Mouse (Mus musculus) MEL (cell line): ENCODE measurements at regions not wholly inside any gene's neighbourhood (a gene's known extent, or its start where the extent isn't known, plus 50 kb on each side); places are given as distances from the start of the nearest gene placed in this dataset.

ENCODE experiments used
- DNase-seq: peaks from one replicate; pipeline ENCODE4 v3.0.0; 2011; ENCODE audit warnings: low read depth, low spot score
- H3K27ac ChIP-seq: 2 replicates; pipeline ENCODE4 v1.5.1; 2012; ENCODE audit warnings: low read depth, mild to moderate bottlenecking, control low read depth, low read length, moderate library complexity; ENCODE audit not compliant: control insufficient read depth
- H3K27me3 ChIP-seq, 2 experiments: fragments of 150-350 bp in 1 of 2; sonication (generic) in 1 of 2; 2 replicates each; pipeline ENCODE4 v1.6.1; 2012; ENCODE audit warnings: low read length in 2 of 2, mild to moderate bottlenecking in 2 of 2, improper control_type of control experiment in 1 of 2, moderate library complexity in 1 of 2; ENCODE audit not compliant: insufficient read depth in 2 of 2, control insufficient read depth in 1 of 2
- H3K36me3 ChIP-seq, 2 experiments: 2 replicates each; pipeline ENCODE4 v1.6.1; 2012 to 2014; ENCODE audit warnings: low read length in 2 of 2, improper control_type of control experiment in 1 of 2, inconsistent platforms in 1 of 2, mild to moderate bottlenecking in 1 of 2; ENCODE audit not compliant: insufficient read depth in 2 of 2, control insufficient read depth in 1 of 2
- H3K4me1 ChIP-seq, 2 experiments: fragments of 150-350 bp in 1 of 2; sonication (generic) in 1 of 2; 2 replicates each; pipeline ENCODE4 v1.6.1; 2012; ENCODE audit warnings: low read length in 2 of 2, improper control_type of control experiment in 1 of 2, mild to moderate bottlenecking in 1 of 2; ENCODE audit not compliant: insufficient read depth in 2 of 2, control insufficient read depth in 1 of 2
- H3K4me3 ChIP-seq, 2 experiments: fragments of 150-350 bp in 1 of 2; sonication (generic) in 1 of 2; 2 replicates each; pipeline ENCODE4 v1.5.1; 2012; ENCODE audit warnings: low read depth in 2 of 2, low read length in 2 of 2, mild to moderate bottlenecking in 2 of 2, moderate library complexity in 2 of 2, control low read depth in 1 of 2, improper control_type of control experiment in 1 of 2; ENCODE audit not compliant: control insufficient read depth in 1 of 2, insufficient read depth in 1 of 2
- H3K79me2 ChIP-seq: 2 replicates; pipeline ENCODE4 v1.6.1; 2012; ENCODE audit warnings: mild to moderate bottlenecking, low read length, moderate library complexity; ENCODE audit not compliant: control insufficient read depth, poor library complexity, insufficient read depth
- H3K9ac ChIP-seq: 2 replicates; pipeline ENCODE4 v1.6.1; 2012; ENCODE audit warnings: low read depth, mild to moderate bottlenecking, control low read depth, low read length, moderate library complexity; ENCODE audit not compliant: control insufficient read depth, poor library complexity, severe bottlenecking
- H3K9me3 ChIP-seq: fragments of 150-350 bp; sonication (generic); replicated peaks from 2 replicates; pipeline ENCODE4 v1.6.1; 2012; ENCODE audit warnings: mild to moderate bottlenecking, low read length, improper control_type of control experiment, moderate library complexity; ENCODE audit not compliant: insufficient read depth
- CHD2 ChIP-seq: IDR thresholded peaks from 2 replicates; pipeline ENCODE4 v1.6.1; 2011; ENCODE audit warnings: low read length, improper control_type of control experiment
- E2F4 ChIP-seq: IDR thresholded peaks from 2 replicates; pipeline ENCODE4 v1.6.1; 2011; ENCODE audit warnings: low read depth, low read length, improper control_type of control experiment, borderline replicate concordance
- ELF1 ChIP-seq: IDR thresholded peaks from 2 replicates; pipeline ENCODE4 v1.6.1; 2014; ENCODE audit warnings: low read depth, mild to moderate bottlenecking, inconsistent platforms, low read length, improper control_type of control experiment, moderate library complexity
- GATA1 ChIP-seq: IDR thresholded peaks from 2 replicates; pipeline ENCODE4 v1.6.1; 2011; ENCODE audit warnings: low read depth, low read length, improper control_type of control experiment
- HCFC1 ChIP-seq: IDR thresholded peaks from 2 replicates; pipeline ENCODE4 v1.6.1; 2012; ENCODE audit warnings: low read depth, mild to moderate bottlenecking, inconsistent platforms, low read length, improper control_type of control experiment, moderate library complexity
- JUND ChIP-seq: IDR thresholded peaks from 2 replicates; pipeline ENCODE4 v1.6.1; 2011; ENCODE audit warnings: low read depth, mild to moderate bottlenecking, improper control_type of control experiment, low read length
- MXI1 ChIP-seq: IDR thresholded peaks from 2 replicates; pipeline ENCODE4 v1.6.1; 2011; ENCODE audit warnings: mild to moderate bottlenecking, low read depth, low read length, improper control_type of control experiment
- NELFE ChIP-seq: IDR thresholded peaks from 2 replicates; pipeline ENCODE4 v1.6.1; 2011; ENCODE audit warnings: low read depth, low read length, improper control_type of control experiment
- POLR2AphosphoS2 ChIP-seq: IDR thresholded peaks from 2 replicates; pipeline ENCODE4 v1.6.1; 2011; ENCODE audit warnings: low read length, improper control_type of control experiment
- POLR2AphosphoS5 ChIP-seq: IDR thresholded peaks from 2 replicates; pipeline ENCODE4 v1.6.1; 2012; ENCODE audit warnings: low read depth, borderline replicate concordance, mild to moderate bottlenecking, inconsistent platforms, low read length, moderate library complexity, mixed read lengths
- RCOR1 ChIP-seq: IDR thresholded peaks from 2 replicates; pipeline ENCODE4 v1.6.1; 2012; ENCODE audit warnings: low read depth, mild to moderate bottlenecking, inconsistent platforms, low read length, improper control_type of control experiment
- SIN3A ChIP-seq: IDR thresholded peaks from 2 replicates; pipeline ENCODE4 v1.6.1; 2012; ENCODE audit warnings: low read length, improper control_type of control experiment, inconsistent platforms
- TAL1 ChIP-seq: IDR thresholded peaks from 2 replicates; pipeline ENCODE4 v1.6.1; 2012; ENCODE audit warnings: mild to moderate bottlenecking, inconsistent platforms, low read length, moderate library complexity, mixed read lengths
- USF2 ChIP-seq, 2 experiments: IDR thresholded peaks; 2 replicates each; pipeline ENCODE4 v1.6.1; 2011 to 2012; ENCODE audit warnings: improper control_type of control experiment in 2 of 2, low read length in 2 of 2, borderline replicate concordance in 1 of 2, inconsistent platforms in 1 of 2, low read depth in 1 of 2, mild to moderate bottlenecking in 1 of 2; ENCODE audit not compliant: insufficient read depth in 1 of 2
- ZKSCAN1 ChIP-seq: IDR thresholded peaks from 2 replicates; pipeline ENCODE4 v1.6.1; 2012; ENCODE audit warnings: low read depth, mild to moderate bottlenecking, inconsistent platforms, low read length, improper control_type of control experiment, moderate library complexity
- ZMIZ1 ChIP-seq: IDR thresholded peaks from 2 replicates; pipeline ENCODE4 v1.6.1; 2012; ENCODE audit warnings: low read depth, mild to moderate bottlenecking, inconsistent platforms, low read length, improper control_type of control experiment, moderate library complexity

DNA sequence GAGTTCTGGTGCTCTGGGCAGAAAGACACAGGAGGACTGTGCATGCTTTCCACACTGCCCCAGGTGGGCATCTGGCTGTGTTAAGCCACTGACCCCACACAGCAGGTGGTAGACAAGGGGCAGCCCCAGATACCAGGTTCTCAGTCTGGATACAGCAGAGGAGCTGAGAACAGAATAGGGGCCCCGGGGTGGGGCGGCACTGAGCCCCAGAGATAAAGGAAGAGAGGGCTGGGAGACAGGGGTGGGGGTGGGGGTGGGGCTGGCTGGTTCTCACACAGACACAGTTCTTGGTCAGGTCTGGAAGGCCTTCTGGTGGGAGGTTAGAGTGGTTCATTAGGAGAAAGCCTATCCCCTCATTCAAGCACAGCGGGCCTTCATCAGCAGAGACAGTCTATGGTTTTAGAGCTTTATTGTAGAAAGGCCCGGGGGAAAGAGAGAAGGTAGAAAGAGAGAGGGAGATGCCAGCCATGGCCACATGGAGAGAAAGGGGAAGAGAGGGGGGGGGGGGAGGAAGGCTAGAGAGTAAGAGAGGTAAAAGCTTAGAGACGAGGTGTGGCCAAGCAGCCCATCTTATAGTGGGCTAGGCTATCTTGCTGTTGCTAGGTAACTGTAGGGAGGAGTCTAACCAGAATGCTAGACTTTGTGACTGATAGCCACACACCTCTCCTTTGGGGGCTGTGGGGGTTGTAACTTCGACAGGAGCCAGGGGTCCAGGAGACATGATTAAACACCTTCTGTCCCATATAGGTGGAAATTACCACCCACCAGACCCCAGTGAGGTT lies 1403.1 kb downstream of the Zfp704 start:
- H3K79me2 ChIP-seq, result no peaks in the 10 kb centered on the region
- H3K36me3 ChIP-seq, result no peaks in the 10 kb centered on the region
- no peak overlapping the region for H3K4me3 ChIP-seq
- DNase-seq, result peak; percentile 41
- no peak overlapping the region for H3K9ac ChIP-seq
- TF ChIP-seq JUND (no peak), ELF1 (no peak), NELFE (no peak)
- H3K27ac ChIP-seq, result no peak overlapping the region
- no peaks in the 10 kb centered on the region for H3K27me3 ChIP-seq
- no peaks in the 10 kb centered on the region for H3K9me3 ChIP-seq
- no peaks in the 10 kb centered on the region for H3K4me1 ChIP-seq

GRCm38 (mm10) chr3:8163030-8163429 lies 1446.9 kb downstream of the Zfp704 start:
- H3K27ac ChIP-seq, result no peak overlapping the region
- no peak for TF ChIP-seq SIN3A
- TF ChIP-seq NELFE, result no peak
- TF ChIP-seq RCOR1, result no peak
- no peak for TF ChIP-seq ZKSCAN1
- TF ChIP-seq, all 39 proteins: peak for 0
- DNase-seq, result no peak
- Histone ChIP-seq H3K79me2 (no peaks in the 10 kb centered on the region), H3K27me3 (no peaks in the 10 kb centered on the region), H3K4me1 (no peaks in the 10 kb centered on the region), H3K4me3 (no peak overlapping the region), H3K9ac (no peak overlapping the region), H3K36me3 (no peaks in the 10 kb centered on the region), H3K9me3 (no peaks in the 10 kb centered on the region)

DNA sequence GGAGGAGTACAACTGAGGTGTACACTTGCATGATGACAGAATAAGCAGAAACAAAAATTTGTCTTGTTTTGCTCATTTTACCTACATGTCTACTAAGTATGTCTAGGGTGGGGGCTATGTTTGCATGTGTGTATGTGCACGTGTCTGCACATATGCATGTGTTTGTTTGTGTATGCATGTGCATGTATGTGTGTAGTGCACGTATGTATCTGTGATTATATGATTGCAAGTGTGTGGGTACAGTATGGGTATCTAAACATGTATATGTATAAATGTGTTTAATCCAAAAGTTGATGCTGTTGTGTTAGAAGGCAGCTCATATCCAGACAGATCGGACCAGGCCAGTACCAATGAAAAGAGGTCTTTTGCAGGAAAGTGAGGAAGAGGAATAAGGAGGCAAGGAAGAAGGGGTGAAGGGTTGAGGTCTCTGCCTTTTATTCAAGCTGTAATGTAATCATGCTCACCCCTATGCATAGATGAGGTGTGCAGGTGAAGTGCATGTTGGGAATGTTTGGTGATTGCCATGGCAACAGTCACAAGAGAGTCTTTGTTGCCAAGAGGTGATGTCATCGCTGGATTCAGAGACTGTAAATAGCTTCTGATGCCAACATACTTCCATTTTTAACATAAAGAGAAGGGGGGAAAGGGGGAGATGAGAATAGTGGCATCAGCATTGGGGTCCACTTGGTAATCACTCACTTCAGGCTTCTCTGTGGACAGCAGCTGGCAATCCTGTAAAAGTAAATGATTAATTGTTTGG lies 1447.7 kb downstream of the Zfp704 start:
- TF ChIP-seq HCFC1, result no peak
- TF ChIP-seq GATA1, result no peak
- no peak for TF ChIP-seq POLR2AphosphoS5
- TF ChIP-seq E2F4, result no peak
- TF ChIP-seq JUND, result no peak
- TF ChIP-seq USF2 (IDR thresholded peaks at IDR 0.05; ENCODE audit: borderline replicate concordance in 1 of 2, insufficient read depth in 1 of 2, low read depth in 1 of 2, low read length in 2 of 2), result no peak
- TF ChIP-seq MXI1, result no peak
- no peak for TF ChIP-seq POLR2AphosphoS2
- no peak for TF ChIP-seq ZMIZ1
- TF ChIP-seq CHD2, result no peak
- TF ChIP-seq RCOR1, result no peak
- no peak for TF ChIP-seq TAL1
- Histone ChIP-seq H3K4me3 (no peak overlapping the region), H3K27me3 (no peaks in the 10 kb centered on the region), H3K4me1 (no peaks in the 10 kb centered on the region), H3K36me3 (no peaks in the 10 kb centered on the region), H3K9me3 (no peaks in the 10 kb centered on the region), H3K79me2 (no peaks in the 10 kb centered on the region), H3K9ac (no peak overlapping the region), H3K27ac (no peak overlapping the region)
- DNase-seq, result no peak
